Mouse (Mus musculus) limb, embryonic 13.5 days (tissue): Measurements from ENCODE around the gene Pif1. TPM values are rescaled to one million over a fixed set of nuclear protein-coding genes. Genes with fewer than 3 reads are reported as not detected.

Experiments used
- ATAC-seq: fragments of 200-750 bp; cut with Nextera tagmentation; 2 replicates; pipeline ENCODE4 v1.8.0; 2017; ENCODE audit warnings: low read depth, moderate number of reproducible peaks, moderate TSS enrichment; ENCODE audit not compliant: low FRiP score
- H3K27ac ChIP-seq: fragments of 300-500 bp; sonication (generic); 2 replicates; pipeline ENCODE4 v1.5.1; 2015; ENCODE audit warnings: inconsistent platforms, mild to moderate bottlenecking, moderate library complexity
- H3K27me3 ChIP-seq: fragments of 300-500 bp; sonication (generic); 2 replicates; pipeline ENCODE4 v1.6.1; 2015; ENCODE audit warnings: mild to moderate bottlenecking, inconsistent platforms
- H3K36me3 ChIP-seq: fragments of 300-500 bp; sonication (generic); 2 replicates; pipeline ENCODE4 v1.6.1; 2015; ENCODE audit warnings: inconsistent platforms, mild to moderate bottlenecking, moderate library complexity
- H3K4me1 ChIP-seq: fragments of 300-500 bp; sonication (generic); 2 replicates; pipeline ENCODE4 v1.6.1; 2015; ENCODE audit warnings: inconsistent platforms
- H3K4me2 ChIP-seq: fragments of 300-500 bp; sonication (generic); replicated peaks from 2 replicates; pipeline ENCODE4 v1.6.1; 2015; ENCODE audit warnings: inconsistent platforms, mild to moderate bottlenecking, moderate library complexity
- H3K4me3 ChIP-seq: fragments of 300-500 bp; sonication (generic); 2 replicates; pipeline ENCODE4 v1.5.1; 2015; ENCODE audit warnings: moderate library complexity, mild to moderate bottlenecking, inconsistent platforms
- H3K9ac ChIP-seq: fragments of 300-500 bp; sonication (generic); 2 replicates; pipeline ENCODE4 v1.6.1; 2015; ENCODE audit warnings: mild to moderate bottlenecking, inconsistent platforms
- H3K9me3 ChIP-seq: fragments of 300-500 bp; sonication (generic); 2 replicates; pipeline ENCODE4 v1.6.1; 2016; ENCODE audit warnings: inconsistent platforms
- WGBS: fragments of 180-500 bp; shearing (Covaris S2); methylation state at CpG from one replicate; pipeline ENCODE4 v1.1.7; 2015; 5-methylcytosine and 5-hydroxymethylcytosine counted together
- polyA plus RNA-seq: library from polyadenylated mRNA; unstranded; fragments of >200 nt; fragmentation: Nextera tagmentation; extraction: Ambion mirVana; gene quantifications from 2 replicates; pipeline ENCODE4 v1.2.1, GENCODE M21; 2015

Pif1 gene
- polyA plus RNA-seq, 1 experiment from 2014 or later, result 16.0 TPM

DNA sequence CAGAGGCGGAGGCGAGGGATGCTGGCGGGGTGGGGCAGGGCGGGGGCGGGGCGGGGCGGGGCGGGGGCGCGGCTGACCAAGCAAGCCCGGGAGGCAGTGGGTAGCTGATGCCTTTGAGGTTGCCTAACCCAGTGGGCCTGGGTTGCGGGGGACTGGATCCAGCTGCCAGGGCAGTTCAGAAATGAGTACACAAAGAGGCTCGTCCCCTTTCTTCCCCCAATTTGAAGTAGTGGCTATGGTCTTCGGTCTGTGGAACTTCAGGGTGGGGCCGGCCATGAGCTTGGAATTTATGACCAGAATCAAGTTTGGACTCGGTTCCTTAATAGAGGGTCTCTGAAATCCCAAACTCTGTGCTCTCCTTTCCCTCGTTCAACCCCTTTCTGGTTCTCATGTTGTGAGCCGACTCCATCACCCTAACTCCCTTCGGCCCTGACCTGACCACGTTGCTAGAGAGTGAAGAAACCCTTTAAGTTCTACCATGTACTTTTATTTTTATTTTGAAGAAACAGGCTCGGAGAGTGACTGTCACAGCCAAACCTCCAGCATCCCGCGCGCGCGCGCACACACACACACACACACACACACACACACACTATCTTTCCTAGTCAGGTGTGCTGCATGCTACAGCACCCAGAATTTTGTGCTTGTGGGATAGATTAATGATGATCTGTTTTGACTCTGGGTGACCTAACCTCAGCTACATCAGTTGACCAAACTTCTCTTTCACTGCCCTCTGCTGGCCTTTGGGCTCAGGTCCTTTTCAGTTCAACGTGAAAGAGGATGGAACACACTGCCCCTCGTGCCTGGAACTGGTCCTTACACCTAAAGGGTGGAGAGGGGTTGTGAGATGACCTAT is 6.3 kb upstream of the Pif1 start:
- Histone ChIP-seq H3K4me3 (peak overlapping the region; percentile 65), H3K36me3 (no peaks in the 10 kb centered on the region), H3K4me2 (peak overlapping the region; percentile 78), H3K4me1 (peaks cover 45% of the 10 kb centered on the region), H3K27ac (peak overlapping the region; percentile 79), H3K27me3 (no peaks in the 10 kb centered on the region), H3K9ac (peak overlapping the region; percentile 45; the same call in 1 of the 2 replicates), H3K9me3 (no peaks in the 10 kb centered on the region)
- WGBS, result 5% methylated on average over 24 of the region's 29 CpGs
- peak; percentile 15 for ATAC-seq

GRCm38 (mm10) chr9:65583045-65583444 is 3.9 kb upstream of the Pif1 start:
- ATAC-seq, result no peak
- no peak overlapping the region for H3K4me3 ChIP-seq
- H3K27ac ChIP-seq, result no peak overlapping the region
- H3K36me3 ChIP-seq, result no peaks in the 10 kb centered on the region
- peak overlapping the region; percentile 10; the same call in 1 of the 2 replicates for H3K9ac ChIP-seq
- peaks cover 36% of the 10 kb centered on the region for H3K4me1 ChIP-seq
- H3K9me3 ChIP-seq, result no peaks in the 10 kb centered on the region
- no peak overlapping the region for H3K4me2 ChIP-seq
- WGBS, result 23% methylated on average over 8 of the region's 8 CpGs
- H3K27me3 ChIP-seq, result no peaks in the 10 kb centered on the region

GRCm38 (mm10) chr9:65587270-65587572 is 261 bp downstream of the Pif1 start:
- 0% methylated on average over 6 of the region's 6 CpGs for WGBS
- H3K27me3 ChIP-seq, result no peaks in the 10 kb centered on the region
- H3K4me1 ChIP-seq, result peaks cover 32% of the 10 kb centered on the region
- 0 out of 2 replicates have a peak, but pooled peaks have one; percentile 6 for ATAC-seq
- H3K4me2 ChIP-seq, result peak overlapping the region; percentile 97
- no peaks in the 10 kb centered on the region for H3K9me3 ChIP-seq
- peaks cover 25% of the 10 kb centered on the region for H3K36me3 ChIP-seq
- peak overlapping the region; percentile 62 for H3K4me3 ChIP-seq
- H3K27ac ChIP-seq, result no peak overlapping the region
- H3K9ac ChIP-seq, result peak overlapping the region; percentile 72

- H3K9ac ChIP-seq, result peak overlapping the region; percentile 72
- ATAC-seq, result peak; percentile 28; the same call in 1 of the 2 replicates
- peaks cover 32% of the 10 kb centered on the region for H3K4me1 ChIP-seq
- H3K9me3 ChIP-seq, result no peaks in the 10 kb centered on the region
- no peak overlapping the region for H3K27ac ChIP-seq
- H3K27me3 ChIP-seq, result no peaks in the 10 kb centered on the region
- H3K4me3 ChIP-seq, result peak overlapping the region; percentile 62
- peaks cover 27% of the 10 kb centered on the region for H3K36me3 ChIP-seq
- under 1% methylated on average over 64 of the region's 64 CpGs for WGBS
- peak overlapping the region; percentile 97 for H3K4me2 ChIP-seq
Measured at GRCm38 (mm10) chr9:65587573-65588358, 806 bp downstream of the Pif1 start.

GRCm38 (mm10) chr9:65589091-65589490 is 2.1 kb downstream of the Pif1 start:
- H3K27ac ChIP-seq, result no peak overlapping the region
- peak overlapping the region; percentile 62 for H3K4me3 ChIP-seq
- H3K9ac ChIP-seq, result peak overlapping the region; percentile 72
- 87% methylated on average over 3 of the region's 3 CpGs for WGBS
- H3K9me3 ChIP-seq, result no peaks in the 10 kb centered on the region
- H3K27me3 ChIP-seq, result no peaks in the 10 kb centered on the region
- H3K4me1 ChIP-seq, result peaks cover 32% of the 10 kb centered on the region
- no peak for ATAC-seq
- H3K36me3 ChIP-seq, result peaks cover 40% of the 10 kb centered on the region
- H3K4me2 ChIP-seq, result peak overlapping the region; percentile 97

- H3K9ac ChIP-seq, result no peak overlapping the region
- H3K4me3 ChIP-seq, result no peak overlapping the region
- H3K27ac ChIP-seq, result no peak overlapping the region
- no peak overlapping the region for H3K4me2 ChIP-seq
- 87% methylated on average over 3 of the region's 3 CpGs for WGBS
- no peak for ATAC-seq
- peaks cover 59% of the 10 kb centered on the region for H3K36me3 ChIP-seq
- H3K9me3 ChIP-seq, result no peaks in the 10 kb centered on the region
- peaks cover 23% of the 10 kb centered on the region for H3K4me1 ChIP-seq
- no peaks in the 10 kb centered on the region for H3K27me3 ChIP-seq
Measured at GRCm38 (mm10) chr9:65592721-65593120, 5.8 kb downstream of the Pif1 start.

DNA sequence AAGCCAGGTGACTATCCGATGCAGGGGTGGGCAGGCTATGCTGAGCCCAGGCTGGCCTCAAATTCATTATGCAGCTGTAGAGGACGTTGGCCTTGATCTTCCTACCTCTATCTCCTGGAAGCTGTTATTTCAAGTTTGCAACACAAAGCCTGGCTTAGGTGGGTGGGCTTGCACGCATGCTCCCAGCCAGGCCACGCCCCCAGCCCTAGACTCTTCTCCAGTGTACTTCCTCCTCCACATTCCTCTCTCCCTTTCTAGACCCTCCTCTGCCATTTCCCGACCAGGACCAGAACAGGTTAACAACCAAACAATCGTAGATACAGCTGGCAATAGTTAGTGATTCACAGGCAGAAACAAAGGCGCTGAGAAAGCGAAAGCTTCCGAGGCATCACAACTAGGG is 6.6 kb downstream of the Pif1 start:
- no peaks in the 10 kb centered on the region for H3K9me3 ChIP-seq
- H3K36me3 ChIP-seq, result peaks cover 59% of the 10 kb centered on the region
- no peak for ATAC-seq
- no peak overlapping the region for H3K9ac ChIP-seq
- H3K4me2 ChIP-seq, result no peak overlapping the region
- WGBS, result 76% methylated on average over 9 of the region's 9 CpGs
- H3K27ac ChIP-seq, result no peak overlapping the region
- no peak overlapping the region for H3K4me3 ChIP-seq
- H3K27me3 ChIP-seq, result no peaks in the 10 kb centered on the region
- peaks cover 14% of the 10 kb centered on the region for H3K4me1 ChIP-seq

GRCm38 (mm10) chr9:65598765-65599249 is 11.8 kb downstream of the Pif1 start:
- Histone ChIP-seq H3K36me3 (peaks cover 21% of the 10 kb centered on the region), H3K4me3 (no peak overlapping the region), H3K9me3 (no peaks in the 10 kb centered on the region), H3K4me2 (peak overlapping the region; percentile 27; the same call in 1 of the 2 replicates), H3K9ac (no peak overlapping the region), H3K27me3 (no peaks in the 10 kb centered on the region), H3K4me1 (no peaks in the 10 kb centered on the region), H3K27ac (no peak overlapping the region)
- ATAC-seq, result no peak
- WGBS, result 40% methylated on average over 9 of the region's 11 CpGs

GRCm38 (mm10) chr9:65600951-65601350 is 14.0 kb downstream of the Pif1 start:
- no peak for ATAC-seq
- H3K36me3 ChIP-seq, result peaks cover 1% of the 10 kb centered on the region; the same call in 1 of the 2 replicates
- H3K27ac ChIP-seq, result no peak overlapping the region
- no peaks in the 10 kb centered on the region for H3K27me3 ChIP-seq
- no peak overlapping the region for H3K9ac ChIP-seq
- H3K4me1 ChIP-seq, result peaks cover 4% of the 10 kb centered on the region
- no peaks in the 10 kb centered on the region for H3K9me3 ChIP-seq
- no peak overlapping the region for H3K4me3 ChIP-seq
- H3K4me2 ChIP-seq, result no peak overlapping the region
- 84% methylated on average over 2 of the region's 2 CpGs for WGBS

- ATAC-seq, result no peak
- Histone ChIP-seq H3K4me2 (no peak overlapping the region), H3K4me3 (no peak overlapping the region), H3K9me3 (no peaks in the 10 kb centered on the region), H3K36me3 (no peaks in the 10 kb centered on the region), H3K27ac (no peak overlapping the region), H3K27me3 (no peaks in the 10 kb centered on the region), H3K9ac (no peak overlapping the region), H3K4me1 (peaks cover 12% of the 10 kb centered on the region)
- 49% methylated on average over 8 of the region's 8 CpGs for WGBS
Measured at GRCm38 (mm10) chr9:65603401-65604102, 16.6 kb downstream of the Pif1 start.

- ATAC-seq, result peak; percentile 85
- Histone ChIP-seq H3K9ac (0 out of 2 replicates have a peak overlapping the region, but pooled peaks have one; percentile 35), H3K9me3 (no peaks in the 10 kb centered on the region), H3K36me3 (no peaks in the 10 kb centered on the region), H3K4me1 (peaks cover 12% of the 10 kb centered on the region), H3K27ac (no peak overlapping the region), H3K4me2 (peak overlapping the region; percentile 53), H3K4me3 (peak overlapping the region; percentile 15; the same call in 1 of the 2 replicates), H3K27me3 (no peaks in the 10 kb centered on the region)
- WGBS, result 10% methylated on average over 9 of the region's 9 CpGs
Measured at GRCm38 (mm10) chr9:65605471-65606136, 18.6 kb downstream of the Pif1 start.
